Mouse (Mus musculus) ES-Bruce4 (cell line): ENCODE results near the gene Ptger4.

Source experiments
- CTCF ChIP-seq: IDR thresholded peaks from one replicate; pipeline ENCODE4 v1.8.1; 2011; ENCODE audit warnings: low read depth, low read length
- POLR2A ChIP-seq: IDR thresholded peaks from one replicate; pipeline ENCODE4 v1.8.1; 2011; ENCODE audit warnings: low read length; ENCODE audit not compliant: insufficient read depth

GRCm38 (mm10) chr15:5234659-5235058 is 9.3 kb downstream of the Ptger4 start:
- TF ChIP-seq POLR2A (no peak), CTCF (no peak)
